Mouse (Mus musculus) adrenal gland, postnatal 10 days (tissue): ENCODE measurements at regions not wholly inside any gene's neighbourhood (a gene's known extent, or its start where the extent isn't known, plus 50 kb on each side); places are given as distances from the start of the nearest gene placed in this dataset.

Experiments used
- DNase-seq: peaks from one replicate; pipeline ENCODE4 v3.0.0; 2021; ENCODE audit warnings: mixed read lengths

GRCm38 (mm10) chr9:61757806-61758205, 156.5 kb downstream of the Rplp1 start:
- DNase-seq = no peak

- no peak for DNase-seq
Observed at GRCm38 (mm10) chr9:61756801-61757342, 157.5 kb downstream of the Rplp1 start.

DNA sequence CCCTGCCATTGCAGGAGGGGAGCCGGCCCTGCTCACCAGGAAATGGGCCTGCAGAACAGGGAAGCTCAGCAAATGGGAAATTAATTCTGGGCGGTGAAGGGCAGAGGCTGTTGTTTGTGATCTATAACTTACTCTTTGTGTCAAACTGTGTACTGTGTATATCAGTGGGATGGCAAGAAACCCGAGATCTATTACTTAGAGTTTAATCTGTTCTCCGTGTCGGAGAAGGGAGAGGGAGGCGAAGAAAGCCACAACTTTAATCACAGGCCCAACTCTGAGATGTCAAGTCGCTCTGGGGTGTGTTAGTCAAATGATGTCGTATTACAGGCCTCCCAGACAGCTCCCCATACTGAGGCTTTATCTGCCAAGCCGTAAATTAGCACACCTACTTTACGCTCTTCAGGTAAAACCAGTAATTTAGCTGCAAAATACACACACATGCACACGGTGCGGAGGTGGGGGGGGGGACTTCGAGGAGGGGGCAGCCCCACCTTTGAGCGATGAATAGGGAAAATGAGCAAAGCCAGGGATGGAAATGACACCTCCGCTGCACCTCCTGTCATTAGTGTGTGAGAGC, 158.0 kb downstream of the Rplp1 start:
- no peak for DNase-seq

DNA sequence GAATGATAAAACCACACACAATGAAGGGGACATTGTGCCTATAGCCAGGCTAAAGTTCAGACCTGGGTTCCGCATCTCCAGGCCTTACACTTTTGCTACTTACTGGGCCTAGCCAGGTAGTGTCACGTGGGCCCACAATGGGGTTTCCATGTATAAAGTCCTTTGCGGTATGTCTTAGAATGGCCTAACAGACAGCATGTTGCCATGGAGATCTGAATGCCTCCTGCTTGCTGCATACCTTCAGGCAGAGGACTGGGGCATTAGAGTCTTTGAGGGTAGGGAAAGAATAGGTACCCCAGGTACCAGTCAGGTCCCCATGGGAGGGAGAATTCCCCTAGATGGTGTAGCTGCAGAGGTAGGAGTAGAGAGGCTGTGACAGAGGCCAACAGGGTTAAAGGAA, 159.0 kb downstream of the Rplp1 start:
- no peak for DNase-seq

- peak; percentile 29 for DNase-seq
Observed at GRCm38 (mm10) chr9:61753795-61754194, 160.5 kb downstream of the Rplp1 start.

- DNase-seq = no peak
Observed at GRCm38 (mm10) chr9:61749201-61749600, 165.1 kb downstream of the Rplp1 start.

- no peak for DNase-seq
Observed at GRCm38 (mm10) chr9:61748416-61748815, 165.9 kb downstream of the Rplp1 start.

- no peak for DNase-seq
Observed at GRCm38 (mm10) chr9:61746401-61746800, 167.9 kb downstream of the Rplp1 start.

DNA sequence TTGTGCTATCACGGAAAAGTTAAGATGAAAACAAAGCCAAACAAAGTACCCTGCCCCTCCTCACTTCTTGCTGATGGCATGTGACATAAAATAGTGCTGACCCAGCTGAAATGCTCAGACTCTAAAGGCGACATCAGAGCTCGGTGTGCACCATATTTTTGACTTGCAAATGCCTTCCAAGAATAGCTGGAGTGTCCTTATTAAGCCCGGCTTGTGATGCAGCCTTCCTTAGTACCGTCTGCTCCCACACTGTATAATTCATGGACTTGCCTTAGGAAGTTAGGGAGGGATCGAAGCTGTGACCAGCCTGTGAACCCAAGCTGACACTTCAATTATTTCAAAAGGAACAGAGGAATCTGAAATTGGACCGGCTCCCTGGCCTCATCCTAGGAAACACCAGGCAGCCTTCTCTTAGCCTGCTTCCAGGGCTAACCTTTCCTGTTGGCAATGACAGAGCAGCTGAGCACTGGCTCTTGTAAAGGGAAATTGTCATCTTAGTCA, 169.0 kb downstream of the Rplp1 start:
- DNase-seq = peak; percentile 20

DNA sequence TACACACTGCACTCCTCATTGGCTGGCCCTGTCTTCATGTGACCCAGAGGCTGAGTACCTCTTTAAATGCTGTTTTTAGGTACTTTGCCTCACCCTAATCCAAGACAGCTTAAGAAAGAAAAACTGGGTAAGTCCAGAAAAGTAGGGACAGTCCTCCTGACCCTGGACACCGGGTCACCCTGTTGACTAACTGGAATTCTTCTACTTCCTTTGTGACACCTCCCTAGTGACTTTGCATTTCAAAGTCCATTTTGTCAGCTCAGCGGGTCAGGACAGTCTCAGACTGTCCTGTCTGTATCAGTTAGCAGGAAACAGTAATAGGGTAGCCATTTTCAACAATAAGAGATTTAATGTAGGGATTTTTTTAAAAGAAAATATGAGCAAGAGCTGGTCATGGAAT, 180.8 kb downstream of the Rplp1 start:
- DNase-seq = no peak

GRCm38 (mm10) chr9:61732747-61733146, 181.6 kb downstream of the Rplp1 start:
- DNase-seq = no peak

GRCm38 (mm10) chr9:61728115-61728514, 186.2 kb downstream of the Rplp1 start:
- DNase-seq = no peak

DNA sequence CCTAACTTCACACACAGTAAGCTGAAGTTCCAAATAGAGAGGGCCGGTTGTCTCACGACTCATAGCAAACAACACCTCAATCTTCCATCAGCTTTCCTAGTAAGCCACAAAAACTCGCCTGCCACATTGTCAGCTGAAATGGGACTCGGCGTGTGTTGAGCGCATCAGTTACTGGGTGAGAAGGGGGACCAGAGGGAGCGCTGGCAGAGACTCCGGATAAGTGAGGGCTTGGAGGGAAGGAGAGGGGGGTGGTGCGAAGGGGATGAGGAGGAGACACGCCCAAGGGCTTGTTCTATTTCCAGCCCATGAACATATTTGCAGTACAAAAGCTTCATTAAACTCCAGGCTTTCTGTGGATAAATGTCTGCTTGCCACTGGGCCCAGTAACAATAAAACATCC, 186.7 kb downstream of the Rplp1 start:
- no peak for DNase-seq

GRCm38 (mm10) chr9:61724070-61724469, 190.3 kb downstream of the Rplp1 start:
- no peak for DNase-seq

DNA sequence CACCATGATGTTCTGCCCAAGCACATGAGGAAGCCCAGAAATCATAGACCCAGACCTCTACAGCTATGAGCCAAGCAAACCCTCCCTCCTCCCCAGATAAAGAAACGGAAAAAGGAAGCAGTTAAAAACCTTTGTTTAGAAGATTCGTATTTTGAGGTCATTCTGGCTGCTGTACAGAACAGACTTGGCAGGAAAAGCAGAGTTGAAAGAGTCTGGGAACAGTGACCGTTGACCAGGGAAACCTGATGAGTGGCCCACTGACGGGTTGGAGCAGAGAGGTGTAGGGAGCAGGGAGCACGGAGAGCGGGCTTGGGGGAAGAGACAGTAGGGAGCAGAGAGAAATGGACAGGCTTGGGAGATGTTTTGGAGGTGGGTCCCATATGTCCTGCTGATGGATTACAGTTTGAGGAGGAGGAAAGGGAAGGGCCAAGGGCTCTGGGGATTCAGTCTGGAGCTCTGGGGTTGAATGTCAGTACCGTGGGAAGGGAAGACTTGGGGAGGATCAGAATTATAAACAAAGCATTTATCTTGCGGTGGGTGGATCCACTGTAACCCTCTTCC, 191.2 kb downstream of the Rplp1 start:
- DNase-seq = peak; percentile 59

DNA sequence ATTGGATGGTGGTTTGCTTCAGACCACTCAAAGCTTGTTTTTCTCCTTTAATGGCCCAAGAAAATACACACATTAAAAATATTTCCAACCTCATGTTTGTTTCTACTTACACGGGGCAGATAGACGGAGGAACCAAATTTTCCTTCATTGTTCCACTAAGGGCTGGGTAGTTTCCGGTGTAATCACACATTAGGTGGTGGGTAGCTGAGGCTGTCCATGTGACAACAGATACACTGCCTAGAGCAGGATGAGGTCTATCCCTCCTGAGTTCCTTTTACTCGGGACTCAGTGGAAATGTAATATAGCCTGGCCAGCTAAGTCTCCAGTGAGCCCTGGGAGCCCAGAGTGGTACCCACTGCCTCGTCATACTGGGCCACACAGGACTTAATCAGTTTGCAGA, 192.5 kb downstream of the Rplp1 start:
- no peak for DNase-seq

DNA sequence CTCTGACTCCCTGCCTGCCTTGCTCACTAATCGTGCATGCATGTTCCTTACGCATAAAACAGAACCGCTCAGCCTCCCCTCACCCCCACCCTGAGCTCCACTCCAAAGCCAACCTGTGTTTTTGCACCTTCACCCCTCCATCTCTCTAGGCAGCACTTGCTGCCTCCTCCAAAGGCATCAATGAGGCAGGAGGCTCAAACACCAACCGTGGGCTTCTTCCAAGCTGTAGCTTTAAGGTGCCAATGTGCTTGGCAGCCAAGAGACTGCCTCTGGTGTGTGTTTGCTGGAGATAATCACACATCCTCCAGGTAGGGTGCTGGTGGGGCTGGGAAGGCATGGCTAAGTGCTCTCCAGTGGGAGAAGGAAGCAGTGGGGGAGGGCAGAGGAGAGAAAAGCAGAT, 193.3 kb downstream of the Rplp1 start:
- no peak for DNase-seq

- no peak for DNase-seq
Observed at GRCm38 (mm10) chr9:61720206-61720605, 194.1 kb downstream of the Rplp1 start.

- DNase-seq = no peak
Observed at GRCm38 (mm10) chr9:61716751-61717150, 197.6 kb downstream of the Rplp1 start.

- no peak for DNase-seq
Observed at GRCm38 (mm10) chr9:61714331-61715035, 199.9 kb downstream of the Rplp1 start.

- no peak for DNase-seq
Observed at GRCm38 (mm10) chr9:61713806-61714205, 200.5 kb downstream of the Rplp1 start.

- no peak for DNase-seq
Observed at GRCm38 (mm10) chr9:61711296-61711695, 203.0 kb downstream of the Rplp1 start.

DNA sequence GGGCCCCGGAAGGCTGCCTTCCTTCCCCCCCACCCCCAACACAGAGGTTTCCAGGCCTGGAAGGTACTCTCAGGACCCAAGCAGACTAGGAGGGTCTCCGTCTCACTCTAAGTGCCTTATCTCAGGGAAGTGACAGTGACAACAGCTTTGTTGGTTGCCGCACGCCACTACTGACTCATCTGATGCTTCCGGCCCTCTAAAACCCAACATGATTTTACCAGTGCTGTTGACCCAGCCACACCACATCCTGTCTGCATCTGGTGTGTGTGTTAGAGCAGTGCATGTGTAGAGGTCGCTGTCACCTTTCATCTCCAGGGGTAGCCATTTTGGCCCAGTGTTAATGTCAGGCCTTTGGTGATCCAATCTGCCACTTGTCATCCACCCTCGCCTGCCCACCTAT, 206.5 kb downstream of the Rplp1 start:
- DNase-seq = no peak

- no peak for DNase-seq
Observed at GRCm38 (mm10) chr9:61707296-61707695, 207.0 kb downstream of the Rplp1 start.
